Mouse (Mus musculus) testis, adult 2 months (tissue): ENCODE data around the gene Wdr70.

Experiments used
- CTCF ChIP-seq: fragments of 200-500 bp; IDR thresholded peaks from 2 replicates; pipeline ENCODE4 v1.5.1; 2012; ENCODE audit warnings: low read depth, mild to moderate bottlenecking, inconsistent platforms, low read length, moderate library complexity; ENCODE audit not compliant: control insufficient read depth, insufficient read depth, insufficient replicate concordance
- POLR2A ChIP-seq: fragments of 200-500 bp; IDR thresholded peaks from 2 replicates; pipeline ENCODE4 v1.6.1; 2012; ENCODE audit warnings: low read depth, mild to moderate bottlenecking, inconsistent platforms, low read length, moderate library complexity; ENCODE audit not compliant: control insufficient read depth

DNA sequence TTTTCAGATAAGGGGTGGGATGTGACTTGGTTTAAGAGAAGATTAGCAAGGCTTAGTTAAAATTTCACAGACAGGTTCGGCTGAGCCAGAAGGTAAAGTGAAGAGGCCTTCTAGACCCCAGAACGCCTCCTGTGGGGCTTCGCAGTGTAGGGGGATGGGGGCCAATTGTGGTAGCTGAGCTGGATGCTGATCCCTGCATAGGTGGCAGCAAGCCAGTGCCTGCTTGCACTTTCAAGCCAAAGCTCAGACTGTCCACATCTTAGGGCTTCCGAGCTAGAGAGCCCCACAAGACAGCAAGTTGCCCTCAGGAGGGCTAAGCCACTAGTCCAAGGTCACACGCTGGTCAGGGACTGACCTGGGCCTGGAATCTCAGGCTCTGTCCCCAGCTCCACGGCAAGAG is 275.1 kb downstream of the Wdr70 start:
- no peak for TF ChIP-seq CTCF
- no peak for TF ChIP-seq POLR2A
